Mouse (Mus musculus) hindbrain, embryonic 12.5 days (tissue): ENCODE results near the gene Thap12. TPM values are rescaled to one million over a fixed set of nuclear protein-coding genes. Genes with fewer than 3 reads are reported as not detected.

Experiments
- ATAC-seq: fragments of 200-750 bp; cut with Nextera tagmentation; 2 replicates; pipeline ENCODE4 v1.8.0; 2017; ENCODE audit warnings: moderate TSS enrichment; ENCODE audit not compliant: low FRiP score
- H3K27ac ChIP-seq: fragments of 300-500 bp; sonication (generic); 2 replicates; pipeline ENCODE4 v1.5.1; 2016; ENCODE audit warnings: mild to moderate bottlenecking
- H3K27me3 ChIP-seq: fragments of 300-500 bp; sonication (generic); 2 replicates; pipeline ENCODE4 v1.6.1; 2016; ENCODE audit warnings: mild to moderate bottlenecking
- H3K36me3 ChIP-seq: fragments of 300-500 bp; sonication (generic); 2 replicates; pipeline ENCODE4 v1.6.1; 2016; ENCODE audit warnings: mild to moderate bottlenecking
- H3K4me1 ChIP-seq: fragments of 300-500 bp; sonication (generic); 2 replicates; pipeline ENCODE4 v1.6.1; 2016
- H3K4me2 ChIP-seq: fragments of 300-500 bp; sonication (generic); replicated peaks from 2 replicates; pipeline ENCODE4 v1.6.1; 2016; ENCODE audit warnings: mild to moderate bottlenecking
- H3K4me3 ChIP-seq: fragments of 300-500 bp; sonication (generic); 2 replicates; pipeline ENCODE4 v1.5.1; 2016; ENCODE audit warnings: mild to moderate bottlenecking
- H3K9ac ChIP-seq: fragments of 300-500 bp; sonication (generic); 2 replicates; pipeline ENCODE4 v1.6.1; 2016; ENCODE audit warnings: mild to moderate bottlenecking, moderate library complexity
- H3K9me3 ChIP-seq: fragments of 300-500 bp; sonication (generic); replicated peaks from 2 replicates; pipeline ENCODE4 v1.6.1; 2016; ENCODE audit warnings: mild to moderate bottlenecking
- WGBS: fragments of 180-500 bp; shearing (Covaris S2); methylation state at CpG from one replicate; pipeline ENCODE4 v1.1.7; 2016; 5-methylcytosine and 5-hydroxymethylcytosine counted together
- polyA plus RNA-seq: library from polyadenylated mRNA; unstranded; fragments of >200 nt; fragmentation: Nextera tagmentation; extraction: Ambion mirVana; gene quantifications from 2 replicates; pipeline ENCODE4 v1.2.1, GENCODE M21; 2016

Thap12 gene
- polyA plus RNA-seq, 1 experiment from 2014 or later = 73.1 TPM

DNA sequence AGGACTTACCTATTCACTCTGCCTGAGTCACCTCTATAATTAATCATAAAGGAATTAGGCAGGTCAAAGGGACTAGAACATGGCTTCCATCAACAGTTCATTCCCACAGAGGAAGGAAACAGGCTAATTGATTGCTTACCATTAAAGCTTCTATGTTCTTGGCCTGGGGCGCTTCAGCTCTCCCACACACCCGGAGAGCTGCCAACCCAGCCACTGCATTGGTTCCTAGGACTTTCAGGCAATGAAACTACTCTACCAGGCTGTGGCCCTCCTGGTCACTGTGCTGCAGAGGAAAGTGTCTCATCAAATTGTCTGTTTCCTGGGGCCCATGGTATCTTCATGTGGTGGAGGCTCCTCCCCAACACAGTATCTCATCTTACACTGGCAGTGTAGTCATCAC lies 25.4 kb upstream of the Thap12 start:
- H3K4me2 ChIP-seq = no peak overlapping the region
- H3K27me3 ChIP-seq = 0 out of 2 replicates have a peak, but pooled peaks cover 4% of the 10 kb centered on the region
- H3K4me1 ChIP-seq = peaks cover 8% of the 10 kb centered on the region; the same call in 1 of the 2 replicates
- no peaks in the 10 kb centered on the region for H3K36me3 ChIP-seq
- H3K4me3 ChIP-seq = no peak overlapping the region
- no peak overlapping the region for H3K27ac ChIP-seq
- H3K9ac ChIP-seq = no peak overlapping the region
- ATAC-seq = no peak
- H3K9me3 ChIP-seq = no peaks in the 10 kb centered on the region
- WGBS = 88% methylated on average over 2 of the region's 2 CpGs

DNA sequence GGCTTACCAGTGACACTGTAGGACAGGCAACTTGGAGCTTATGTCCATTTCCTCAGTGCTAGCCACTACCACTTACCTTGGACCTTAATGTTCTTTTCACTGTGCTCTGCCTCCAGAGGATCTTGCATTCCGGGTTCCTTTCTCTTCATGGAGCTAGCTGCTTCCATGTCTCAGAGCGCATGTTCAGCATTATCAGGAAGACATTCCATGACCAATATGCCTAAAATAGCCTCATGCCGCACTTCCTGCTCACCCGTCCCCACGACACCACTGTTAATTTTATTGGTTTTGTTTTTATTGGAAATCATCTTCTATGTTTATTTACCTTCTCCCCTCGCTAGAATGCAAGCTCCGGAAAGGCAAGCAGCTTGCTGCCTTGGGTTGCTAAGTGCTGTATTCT lies 24.5 kb upstream of the Thap12 start:
- no peak for ATAC-seq
- no peak overlapping the region for H3K4me2 ChIP-seq
- no peak overlapping the region for H3K4me3 ChIP-seq
- 61% methylated on average over 7 of the region's 7 CpGs for WGBS
- no peaks in the 10 kb centered on the region for H3K36me3 ChIP-seq
- no peak overlapping the region for H3K9ac ChIP-seq
- H3K9me3 ChIP-seq = no peaks in the 10 kb centered on the region
- 0 out of 2 replicates have a peak, but pooled peaks cover 6% of the 10 kb centered on the region for H3K4me1 ChIP-seq
- 0 out of 2 replicates have a peak, but pooled peaks cover 4% of the 10 kb centered on the region for H3K27me3 ChIP-seq
- H3K27ac ChIP-seq = no peak overlapping the region

DNA sequence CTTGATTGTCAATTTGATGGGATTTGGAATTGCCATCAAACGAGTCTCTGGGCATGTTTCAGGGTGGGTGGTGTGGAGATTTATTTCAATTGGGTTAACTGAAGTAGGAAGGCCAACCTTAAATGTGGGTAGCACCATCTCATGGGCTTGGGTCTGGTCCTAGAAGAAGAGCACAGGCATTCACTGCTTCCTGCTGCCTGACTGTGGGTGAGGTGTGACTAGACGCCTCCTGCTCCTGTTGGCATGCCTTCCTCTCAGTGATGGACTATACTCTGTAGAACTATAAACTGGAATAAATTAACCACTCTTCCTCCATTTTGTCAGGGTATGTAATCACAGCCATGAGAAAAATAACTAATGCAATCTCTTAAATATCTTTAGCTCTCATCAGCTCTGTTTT lies 22.2 kb upstream of the Thap12 start:
- H3K36me3 ChIP-seq = no peaks in the 10 kb centered on the region
- 64% methylated on average over 2 of the region's 2 CpGs for WGBS
- ATAC-seq = no peak
- H3K4me2 ChIP-seq = no peak overlapping the region
- H3K9me3 ChIP-seq = no peaks in the 10 kb centered on the region
- H3K4me1 ChIP-seq = peaks cover 6% of the 10 kb centered on the region; the same call in 1 of the 2 replicates
- no peak overlapping the region for H3K27ac ChIP-seq
- peaks cover 4% of the 10 kb centered on the region; the same call in 1 of the 2 replicates for H3K27me3 ChIP-seq
- no peak overlapping the region for H3K4me3 ChIP-seq
- H3K9ac ChIP-seq = no peak overlapping the region

DNA sequence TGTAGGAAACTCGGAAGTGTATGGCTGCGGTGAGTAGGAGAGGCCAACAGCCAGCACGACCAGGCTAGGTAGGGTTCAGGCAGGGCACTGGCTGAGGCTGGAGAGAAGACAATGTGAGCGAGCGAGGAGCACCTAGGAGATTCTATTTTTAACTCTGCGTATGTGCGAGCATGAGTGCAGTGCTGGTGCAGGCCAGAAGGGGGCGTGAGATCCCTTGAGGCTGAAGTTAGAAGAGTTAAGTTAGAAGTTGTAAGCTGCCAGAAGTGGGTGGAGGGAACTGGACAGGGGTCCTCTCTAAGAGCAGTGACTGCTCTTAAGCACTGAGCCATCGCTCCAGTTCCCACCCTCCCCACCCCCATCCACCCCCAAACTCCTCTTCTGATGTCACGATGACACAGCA lies 20.1 kb upstream of the Thap12 start:
- no peak overlapping the region for H3K4me2 ChIP-seq
- no peak overlapping the region for H3K9ac ChIP-seq
- H3K9me3 ChIP-seq = no peaks in the 10 kb centered on the region
- no peak overlapping the region for H3K27ac ChIP-seq
- peaks cover 10% of the 10 kb centered on the region; the same call in 1 of the 2 replicates for H3K4me1 ChIP-seq
- WGBS = 90% methylated on average over 10 of the region's 10 CpGs
- ATAC-seq = no peak
- peaks cover 4% of the 10 kb centered on the region; the same call in 1 of the 2 replicates for H3K27me3 ChIP-seq
- no peaks in the 10 kb centered on the region for H3K36me3 ChIP-seq
- no peak overlapping the region for H3K4me3 ChIP-seq

DNA sequence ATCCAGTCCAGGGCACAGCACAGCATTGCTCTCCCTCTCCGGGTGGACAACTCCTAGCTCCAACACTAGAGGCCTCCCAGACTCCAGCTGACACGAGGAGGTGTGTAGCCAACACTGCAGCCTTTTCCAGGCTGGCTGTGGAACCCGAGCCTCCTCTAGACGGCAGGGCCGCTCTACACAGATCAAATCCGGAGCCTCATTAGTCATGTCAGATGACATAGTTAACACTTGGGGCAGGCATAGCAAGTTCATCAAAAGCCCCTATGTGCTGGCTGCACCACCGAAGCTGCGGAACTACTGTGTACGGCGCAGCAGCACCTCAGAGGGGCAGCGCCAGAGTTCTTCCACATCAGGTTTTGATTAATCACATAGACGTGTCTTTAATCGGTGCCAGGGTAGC lies 17.0 kb upstream of the Thap12 start:
- Histone ChIP-seq H3K4me1 (peaks cover 4% of the 10 kb centered on the region; the same call in 1 of the 2 replicates), H3K36me3 (no peaks in the 10 kb centered on the region), H3K9ac (no peak overlapping the region), H3K27me3 (peaks cover 4% of the 10 kb centered on the region; the same call in 1 of the 2 replicates), H3K4me3 (no peak overlapping the region), H3K27ac (no peak overlapping the region), H3K9me3 (no peaks in the 10 kb centered on the region), H3K4me2 (no peak overlapping the region)
- 0 out of 2 replicates have a peak, but pooled peaks have one; percentile 43 for ATAC-seq
- 52% methylated on average over 13 of the region's 13 CpGs for WGBS

DNA sequence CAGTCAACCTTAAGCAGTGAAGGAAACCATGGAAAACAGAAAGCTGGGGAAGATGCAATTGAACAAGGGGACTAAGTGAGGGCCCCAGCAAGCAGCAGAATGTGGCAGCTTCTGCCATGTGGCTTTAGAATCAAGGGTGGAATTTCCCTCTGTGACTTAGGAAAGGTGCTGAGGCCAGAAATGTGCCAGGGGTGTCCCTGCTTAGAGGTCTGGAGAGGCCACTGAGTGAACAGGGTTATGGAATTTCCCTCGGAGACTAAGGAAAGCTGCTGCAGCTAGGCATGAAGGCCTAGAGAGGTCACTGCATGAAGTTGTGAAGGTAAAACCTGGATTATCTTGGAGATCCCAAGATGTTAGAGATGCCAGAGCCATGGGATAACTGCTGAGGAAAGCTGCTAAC lies 12.8 kb upstream of the Thap12 start:
- no peak overlapping the region for H3K4me2 ChIP-seq
- H3K9ac ChIP-seq = no peak overlapping the region
- H3K27ac ChIP-seq = no peak overlapping the region
- H3K36me3 ChIP-seq = no peaks in the 10 kb centered on the region
- no peak overlapping the region for H3K4me3 ChIP-seq
- H3K4me1 ChIP-seq = peaks cover 9% of the 10 kb centered on the region; the same call in 1 of the 2 replicates
- no peaks in the 10 kb centered on the region for H3K27me3 ChIP-seq
- H3K9me3 ChIP-seq = no peaks in the 10 kb centered on the region
- ATAC-seq = no peak
- 87% methylated on average over 1 of the region's 1 CpGs for WGBS

DNA sequence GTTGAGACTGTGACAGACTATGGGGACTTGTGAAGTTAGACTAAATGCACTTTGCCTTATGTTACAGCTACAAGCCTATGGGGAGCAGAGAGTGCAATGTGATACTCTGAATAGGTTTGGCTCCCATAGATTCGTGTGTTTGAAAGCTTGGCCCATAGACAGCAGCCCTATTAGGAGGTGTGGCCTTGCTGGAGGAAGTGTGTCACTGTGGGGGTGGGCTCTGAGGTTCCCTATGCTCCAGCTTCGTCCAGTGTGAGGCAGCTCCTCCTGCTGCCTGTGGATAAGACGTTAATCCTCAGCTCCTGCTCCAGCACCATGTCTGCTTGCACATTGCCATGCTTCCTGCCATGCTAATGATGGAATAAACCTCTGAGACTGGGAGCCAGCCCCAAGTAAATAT lies 12.1 kb upstream of the Thap12 start:
- no peak for ATAC-seq
- Histone ChIP-seq H3K4me1 (peaks cover 7% of the 10 kb centered on the region; the same call in 1 of the 2 replicates), H3K27ac (no peak overlapping the region), H3K4me2 (no peak overlapping the region), H3K27me3 (no peaks in the 10 kb centered on the region), H3K9me3 (no peaks in the 10 kb centered on the region), H3K9ac (no peak overlapping the region), H3K36me3 (no peaks in the 10 kb centered on the region), H3K4me3 (no peak overlapping the region)
- WGBS = 23% methylated on average over 3 of the region's 3 CpGs

DNA sequence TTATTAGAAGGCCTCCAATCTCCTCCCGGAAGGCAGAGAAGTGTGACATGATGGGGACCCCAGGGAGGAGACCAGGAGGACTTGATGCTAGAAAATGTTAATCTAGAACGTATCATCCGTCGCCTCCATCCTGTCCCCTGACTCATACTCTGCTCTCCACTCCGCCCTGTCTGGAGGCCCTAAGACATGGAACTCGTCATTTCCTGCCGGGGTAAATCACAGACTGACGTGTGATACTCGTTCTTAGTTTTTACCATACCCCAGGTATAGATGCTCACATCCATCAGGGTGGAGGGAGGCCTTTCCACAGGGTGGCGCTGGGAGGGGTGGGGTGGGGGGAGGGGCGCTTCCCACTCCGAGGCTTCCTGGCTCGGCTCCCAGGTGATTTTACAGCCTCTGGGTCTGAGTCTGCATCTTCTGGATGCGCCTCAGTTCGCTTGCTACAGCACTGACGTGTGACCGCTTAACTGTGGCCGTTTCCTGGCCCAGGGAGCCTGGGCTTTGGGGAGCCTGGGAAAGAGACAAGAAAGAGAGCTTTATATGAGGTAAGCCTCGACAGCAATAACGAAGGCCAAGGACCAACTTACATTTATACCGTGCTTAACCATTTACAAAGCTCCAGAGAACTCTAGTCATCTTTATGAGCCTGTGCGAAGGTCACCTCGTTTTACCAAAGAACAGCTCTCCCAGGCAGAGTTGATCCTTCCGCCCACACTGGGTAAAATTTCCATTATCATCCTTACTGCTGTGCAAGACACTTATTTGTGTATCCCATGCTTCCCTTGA lies 9.9 kb upstream of the Thap12 start:
- Histone ChIP-seq H3K27ac (no peak overlapping the region), H3K9ac (no peak overlapping the region), H3K4me3 (no peak overlapping the region), H3K36me3 (no peaks in the 10 kb centered on the region), H3K9me3 (no peaks in the 10 kb centered on the region), H3K4me1 (peaks cover 4% of the 10 kb centered on the region; the same call in 1 of the 2 replicates), H3K27me3 (no peaks in the 10 kb centered on the region), H3K4me2 (no peak overlapping the region)
- no peak for ATAC-seq
- WGBS = 48% methylated on average over 24 of the region's 24 CpGs

DNA sequence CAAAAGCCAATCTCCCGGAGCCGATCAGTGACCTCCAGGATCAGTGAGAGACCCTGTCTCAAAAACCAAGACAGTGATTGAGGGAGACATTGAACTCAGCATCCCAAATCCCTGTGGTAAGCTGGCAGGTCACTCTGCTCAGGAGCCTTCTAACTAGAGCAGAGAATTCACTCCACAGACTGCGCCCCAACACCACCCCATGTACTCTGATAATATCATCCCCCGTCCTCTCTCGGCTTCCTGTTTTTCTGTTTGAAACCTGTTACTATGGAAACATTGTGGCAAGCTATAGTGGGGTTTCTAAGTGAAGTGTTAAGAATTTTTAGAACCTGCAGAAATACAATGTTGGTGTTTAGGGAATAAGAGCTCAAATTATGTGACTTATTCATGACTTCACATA lies 8.9 kb upstream of the Thap12 start:
- Histone ChIP-seq H3K4me1 (peaks cover 4% of the 10 kb centered on the region; the same call in 1 of the 2 replicates), H3K4me2 (no peak overlapping the region), H3K27ac (no peak overlapping the region), H3K9ac (no peak overlapping the region), H3K27me3 (no peaks in the 10 kb centered on the region), H3K36me3 (no peaks in the 10 kb centered on the region), H3K9me3 (no peaks in the 10 kb centered on the region), H3K4me3 (no peak overlapping the region)
- no peak for ATAC-seq
- 85% methylated on average over 5 of the region's 5 CpGs for WGBS

DNA sequence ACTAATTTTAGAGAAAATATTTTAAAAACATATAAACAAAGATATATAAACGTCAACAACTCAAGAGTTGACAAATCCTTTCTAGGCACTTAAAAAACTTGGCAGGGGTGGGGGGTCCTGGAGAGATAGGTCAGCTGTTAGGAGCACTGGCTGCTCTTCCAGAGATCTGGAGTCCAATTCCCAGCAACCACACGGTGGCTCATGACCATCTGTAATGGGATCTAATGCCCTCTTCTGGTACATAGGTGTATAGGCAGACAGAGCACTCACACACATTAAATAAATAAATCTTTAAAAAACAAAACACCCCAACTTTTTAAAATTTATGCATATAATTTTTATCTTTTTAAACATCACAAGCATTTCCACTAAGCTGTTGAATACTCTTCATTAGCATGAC lies 5.4 kb upstream of the Thap12 start:
- WGBS = 9% methylated on average over 2 of the region's 2 CpGs
- H3K4me3 ChIP-seq = no peak overlapping the region
- no peak overlapping the region for H3K9ac ChIP-seq
- H3K36me3 ChIP-seq = no peaks in the 10 kb centered on the region
- H3K27me3 ChIP-seq = no peaks in the 10 kb centered on the region
- H3K4me2 ChIP-seq = no peak overlapping the region
- peaks cover 14% of the 10 kb centered on the region for H3K4me1 ChIP-seq
- no peak for ATAC-seq
- no peaks in the 10 kb centered on the region for H3K9me3 ChIP-seq
- H3K27ac ChIP-seq = no peak overlapping the region

DNA sequence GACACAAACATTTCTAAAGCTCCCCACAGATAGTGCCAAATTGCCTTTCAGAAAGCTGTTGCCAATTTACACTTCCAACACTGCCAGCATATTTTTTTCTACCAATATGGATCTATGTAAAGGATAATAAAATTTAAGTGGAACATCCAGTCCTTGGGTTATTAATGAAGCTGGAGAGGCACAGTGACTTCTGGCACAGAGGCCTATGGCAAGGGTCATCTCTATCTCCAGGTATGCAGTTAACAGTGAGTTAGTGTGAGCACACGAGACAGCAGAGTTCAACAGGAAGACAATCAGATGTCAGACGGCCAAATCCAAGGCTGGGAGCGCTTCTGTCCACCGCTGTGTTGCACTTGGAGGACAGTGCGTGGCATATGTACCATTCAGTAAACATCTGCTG lies 4.9 kb upstream of the Thap12 start:
- ATAC-seq = no peak
- Histone ChIP-seq H3K27me3 (no peaks in the 10 kb centered on the region), H3K9me3 (no peaks in the 10 kb centered on the region), H3K9ac (no peak overlapping the region), H3K36me3 (no peaks in the 10 kb centered on the region), H3K4me1 (peaks cover 12% of the 10 kb centered on the region), H3K27ac (no peak overlapping the region), H3K4me2 (no peak overlapping the region), H3K4me3 (no peak overlapping the region)
- 68% methylated on average over 5 of the region's 5 CpGs for WGBS

DNA sequence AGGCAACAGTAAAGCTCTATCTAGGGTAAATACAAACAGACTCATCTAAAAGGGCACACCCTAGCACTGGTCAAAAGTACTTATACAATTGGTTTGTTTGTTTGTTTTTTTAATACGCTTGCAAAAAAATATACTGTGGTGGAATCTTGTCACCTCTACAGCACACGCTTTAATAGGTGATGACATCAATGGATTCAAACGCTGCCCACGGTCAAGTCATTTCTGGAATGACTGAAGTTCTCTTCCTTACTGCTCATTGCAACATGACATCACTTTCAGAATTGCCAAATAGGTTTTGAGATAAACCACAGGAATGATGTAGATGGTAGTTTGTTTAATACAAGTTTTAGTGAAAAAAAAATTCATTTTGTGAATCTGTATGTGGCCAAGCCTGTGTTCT lies 4.3 kb upstream of the Thap12 start:
- ATAC-seq = no peak
- Histone ChIP-seq H3K4me2 (no peak overlapping the region), H3K27ac (no peak overlapping the region), H3K27me3 (no peaks in the 10 kb centered on the region), H3K4me3 (no peak overlapping the region), H3K36me3 (no peaks in the 10 kb centered on the region), H3K4me1 (peaks cover 11% of the 10 kb centered on the region), H3K9ac (no peak overlapping the region), H3K9me3 (no peaks in the 10 kb centered on the region)
- 92% methylated on average over 4 of the region's 4 CpGs for WGBS

DNA sequence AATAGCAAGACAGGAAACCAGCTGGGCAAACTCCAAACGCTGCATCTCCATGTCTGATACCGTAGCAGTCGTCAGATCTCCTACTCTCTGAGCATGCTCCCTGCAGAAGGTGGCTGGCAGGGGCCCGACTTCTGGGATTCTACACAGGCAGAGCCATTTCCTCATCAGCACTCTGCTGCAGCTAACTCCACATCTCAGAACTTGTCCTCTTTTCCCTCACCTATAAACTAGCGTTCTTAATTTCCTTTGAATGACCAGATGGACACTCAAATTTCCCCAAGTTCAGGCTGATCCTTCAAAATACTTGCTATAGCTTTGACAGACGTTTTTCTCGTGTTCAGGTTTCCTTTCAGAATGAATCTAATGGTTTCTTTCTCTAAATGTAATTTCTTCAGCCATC lies 1.1 kb upstream of the Thap12 start:
- H3K27ac ChIP-seq = no peak overlapping the region
- no peak for ATAC-seq

More for the DNA sequence above, 1.1 kb upstream of the Thap12 start:
- Histone ChIP-seq H3K9ac (peak overlapping the region; percentile 62), H3K9me3 (no peaks in the 10 kb centered on the region), H3K4me2 (peak overlapping the region; percentile 77), H3K4me1 (peaks cover 29% of the 10 kb centered on the region), H3K36me3 (no peaks in the 10 kb centered on the region), H3K4me3 (peak overlapping the region; percentile 96), H3K27me3 (no peaks in the 10 kb centered on the region)
- WGBS = 58% methylated on average over 7 of the region's 7 CpGs
